Mouse (Mus musculus) heart, adult 9 months (tissue): ENCODE results near the gene Olfr1140.

Experiments
- DNase-seq, 2 experiments: peaks; one replicate each; pipeline ENCODE4 v3.0.0; 2022; ENCODE audit warnings: low spot score in 2 of 2

Olfr1140 gene

GRCm38 (mm10) chr2:87743452-87743851 lies at the start of gene Olfr1140:
TSS of gene Olfr1140 (plus strand) at chr2:87743752.
- no peak for DNase-seq

GRCm38 (mm10) chr2:87693847-87694246 lies 49.7 kb upstream of the Olfr1140 start, which contains the start of gene Olfr1136:
TSS of gene Olfr1136 (minus strand) at chr2:87693947.
- no peak for DNase-seq

- DNase-seq: no peak
Observed at GRCm38 (mm10) chr2:87713079-87713478, 30.5 kb upstream of the Olfr1140 start, which contains the start of gene Olfr1137. TSS of gene Olfr1137 (minus strand) at chr2:87713179.

GRCm38 (mm10) chr2:87739878-87740277 lies 3.7 kb upstream of the Olfr1140 start, which contains the start of gene Olfr1138:
TSS of gene Olfr1138 (minus strand) at chr2:87739978.
- no peak for DNase-seq

GRCm38 (mm10) chr2:87753891-87754290 lies 10.3 kb downstream of the Olfr1140 start, which contains the start of gene Olfr1141:
TSS of gene Olfr1141 (minus strand) at chr2:87753991.
- no peak for DNase-seq

- DNase-seq: no peak
Observed at GRCm38 (mm10) chr2:87776143-87776542, 32.6 kb downstream of the Olfr1140 start.

GRCm38 (mm10) chr2:87779183-87779582 lies 35.6 kb downstream of the Olfr1140 start, which contains the start of gene Olfr152:
TSS of gene Olfr152 (plus strand) at chr2:87779483.
- no peak for DNase-seq
